Mouse (Mus musculus): ENCODE measurements around the gene Map3k21.

DNA sequence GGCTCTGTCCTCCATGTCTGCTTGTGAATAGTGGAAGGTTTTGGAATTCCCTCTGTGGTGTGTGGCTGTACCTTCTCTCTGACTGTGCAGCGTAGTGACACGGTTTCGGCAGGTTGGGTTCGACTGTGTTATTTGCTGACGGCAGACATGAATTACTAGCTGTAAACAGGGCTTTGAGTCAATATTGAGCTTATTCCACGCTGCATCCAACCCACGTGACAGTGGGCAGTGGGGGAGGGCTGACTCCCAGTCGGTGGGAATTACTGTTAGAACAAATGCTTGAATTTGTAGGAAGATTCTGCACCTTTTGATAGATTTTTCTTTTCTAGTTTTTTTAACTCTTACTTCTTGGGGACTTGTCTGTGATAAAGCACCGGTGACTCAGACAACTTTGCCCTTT, 4.1 kb downstream of the Map3k21 start:
- TF ChIP-seq CTCF (IDR thresholded peaks at IDR 0.05; ENCODE audit: low read depth, low read length) (no peak), EP300 (IDR thresholded peaks at IDR 0.05; ENCODE audit: insufficient read depth, low read depth, low read length) (no peak)

All from ES-Bruce4 (cell line).